Mouse (Mus musculus) myocyte (in vitro differentiated cells): ENCODE results near the gene Plscr1. TPM values are rescaled to one million over a fixed set of nuclear protein-coding genes. Genes with fewer than 3 reads are reported as not detected.

Experiments used
- H3K27me3 ChIP-seq: one replicate; pipeline ENCODE4 v1.6.1; 2011; ENCODE audit not compliant: control insufficient read depth, insufficient read depth, insufficient read length
- H3K36me3 ChIP-seq: one replicate; pipeline ENCODE4 v1.6.1; 2011; ENCODE audit not compliant: control insufficient read depth, insufficient read depth
- H3K4me2 ChIP-seq: one replicate; pipeline ENCODE4 v1.6.1; 2011; ENCODE audit warnings: low read depth, control low read depth
- H3K4me3 ChIP-seq: one replicate; pipeline ENCODE4 v1.5.1; 2011; ENCODE audit warnings: mild to moderate bottlenecking, control low read depth, moderate library complexity
- H3K79me2 ChIP-seq: one replicate; pipeline ENCODE4 v1.6.1; 2011; ENCODE audit not compliant: control insufficient read depth, insufficient read depth
- H3ac ChIP-seq: one replicate; pipeline ENCODE4 v1.6.1; 2011; ENCODE audit not compliant: control insufficient read depth, insufficient read length
- CEBPB ChIP-seq: IDR thresholded peaks from 2 replicates; pipeline ENCODE4 v1.6.1; 2011; ENCODE audit warnings: mild to moderate bottlenecking, moderate library complexity; ENCODE audit not compliant: poor library complexity, insufficient read depth, severe bottlenecking
- E2F4 ChIP-seq: IDR thresholded peaks from one replicate; pipeline ENCODE4 v1.6.1; 2011; ENCODE audit warnings: mild to moderate bottlenecking, control low read depth, moderate library complexity; ENCODE audit not compliant: insufficient read depth
- MAX ChIP-seq: IDR thresholded peaks from one replicate; pipeline ENCODE4 v1.6.1; 2011; ENCODE audit warnings: low read depth, mild to moderate bottlenecking, control low read depth
- MYOD1 ChIP-seq, 3 experiments: IDR thresholded peaks; one replicate each; pipeline ENCODE4 v1.6.1; 2011; ENCODE audit warnings: control low read depth in 2 of 3, low read depth in 2 of 3, mild to moderate bottlenecking in 2 of 3, moderate library complexity in 1 of 3; ENCODE audit not compliant: insufficient read length in 2 of 3, control insufficient read depth in 1 of 3
- MYOG ChIP-seq, 3 experiments: IDR thresholded peaks; one replicate each; pipeline ENCODE4 v1.6.1; 2011; ENCODE audit warnings: control low read depth in 2 of 3, low read depth in 2 of 3, mild to moderate bottlenecking in 2 of 3; ENCODE audit not compliant: insufficient read length in 2 of 3, control insufficient read depth in 1 of 3, insufficient read depth in 1 of 3
- POLR2A ChIP-seq: IDR thresholded peaks from one replicate; pipeline ENCODE4 v1.6.1; 2011; ENCODE audit warnings: low read depth, mild to moderate bottlenecking, control low read depth, moderate library complexity; ENCODE audit not compliant: insufficient read length
- POLR2AphosphoS2 ChIP-seq: IDR thresholded peaks from one replicate; pipeline ENCODE4 v1.6.1; 2011; ENCODE audit warnings: low read depth, control low read depth; ENCODE audit not compliant: insufficient read length
- REST ChIP-seq: IDR thresholded peaks from one replicate; pipeline ENCODE4 v1.6.1; 2011; ENCODE audit warnings: mild to moderate bottlenecking, control low read depth, moderate library complexity; ENCODE audit not compliant: insufficient read depth, insufficient read length
- SRF ChIP-seq: IDR thresholded peaks from one replicate; pipeline ENCODE4 v1.6.1; 2011; ENCODE audit warnings: low read depth; ENCODE audit not compliant: control insufficient read depth, insufficient read length
- TCF12 ChIP-seq: IDR thresholded peaks from one replicate; pipeline ENCODE4 v1.6.1; 2011; ENCODE audit warnings: mild to moderate bottlenecking, control low read depth; ENCODE audit not compliant: poor library complexity, insufficient read depth, severe bottlenecking
- TCF3 ChIP-seq: IDR thresholded peaks from one replicate; pipeline ENCODE4 v1.6.1; 2011; ENCODE audit warnings: low read depth, control low read depth; ENCODE audit not compliant: insufficient read length
- USF1 ChIP-seq: IDR thresholded peaks from one replicate; pipeline ENCODE4 v1.6.1; 2011; ENCODE audit warnings: low read depth, mild to moderate bottlenecking, control low read depth, moderate library complexity
- polyA plus RNA-seq: library from polyadenylated mRNA; unstranded; fragments of >200 nt; fragmentation: generic; extraction: Trizol; gene quantifications from one replicate; pipeline ENCODE4 v1.2.1, GENCODE M21; 2012; ENCODE audit warnings: missing spikeins

The Plscr1 gene
- polyA plus RNA-seq, 1 experiment = 17.7 TPM

- Histone ChIP-seq H3K4me2 (no peak overlapping the region), H3K4me3 (no peak overlapping the region), H3K79me2 (no peaks in the 10 kb centered on the region), H3K36me3 (no peaks in the 10 kb centered on the region), H3ac (no peak overlapping the region), H3K27me3 (no peaks in the 10 kb centered on the region)
- TF ChIP-seq REST (no peak), SRF (no peak), E2F4 (no peak), TCF3 (no peak), MYOD1 (IDR thresholded peaks at IDR 0.05; ENCODE audit: control insufficient read depth in 1 of 3, insufficient read length in 2 of 3, low read depth in 2 of 3) (no peak), MYOG (IDR thresholded peaks at IDR 0.05; ENCODE audit: control insufficient read depth in 1 of 3, insufficient read depth in 1 of 3, insufficient read length in 2 of 3, low read depth in 2 of 3) (no peak), CEBPB (no peak), MAX (no peak), TCF12 (no peak), POLR2A (no peak)
Observed at GRCm38 (mm10) chr9:92221480-92221879, 28.1 kb upstream of the Plscr1 start.

DNA sequence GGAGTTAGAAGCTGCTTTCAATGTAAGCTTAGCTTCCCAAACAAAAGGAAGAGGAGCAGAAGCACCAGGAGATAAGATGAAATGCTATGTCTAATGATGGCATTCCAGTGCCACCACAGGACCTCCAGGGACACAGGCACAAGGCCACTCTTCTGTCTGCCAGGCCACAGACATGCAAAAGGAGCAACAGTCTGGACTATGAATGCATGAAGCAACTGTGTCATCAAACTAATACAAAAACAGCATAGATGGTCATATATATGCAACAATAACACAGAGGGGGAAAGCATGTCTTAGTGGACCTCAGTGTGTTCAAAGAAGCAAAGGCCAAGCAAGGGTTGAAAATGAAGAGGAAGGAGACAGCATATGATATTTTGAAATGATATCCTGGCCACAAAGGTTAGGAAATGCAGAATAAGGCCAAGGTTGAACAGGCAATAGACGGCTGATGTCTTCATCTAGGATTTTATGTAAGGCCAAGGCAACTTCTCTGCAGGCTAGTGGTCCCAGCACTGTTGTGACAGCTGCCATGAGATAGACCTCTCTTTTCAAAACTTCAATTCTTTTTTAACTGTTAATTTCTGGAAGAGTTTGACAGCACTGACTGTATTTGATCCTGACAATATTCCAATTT lies 24.8 kb upstream of the Plscr1 start:
- Histone ChIP-seq H3K36me3 (no peaks in the 10 kb centered on the region), H3ac (no peak overlapping the region), H3K27me3 (no peaks in the 10 kb centered on the region), H3K4me2 (no peak overlapping the region), H3K4me3 (no peak overlapping the region), H3K79me2 (no peaks in the 10 kb centered on the region)
- TF ChIP-seq REST (no peak), E2F4 (no peak), TCF12 (no peak), POLR2AphosphoS2 (no peak)

- H3K36me3 ChIP-seq = no peaks in the 10 kb centered on the region
- no peak overlapping the region for H3K4me3 ChIP-seq
- H3K27me3 ChIP-seq = no peaks in the 10 kb centered on the region
- no peak overlapping the region for H3ac ChIP-seq
- H3K79me2 ChIP-seq = no peaks in the 10 kb centered on the region
- TF ChIP-seq CEBPB (no peak), TCF3 (no peak), TCF12 (no peak), MYOG (IDR thresholded peaks at IDR 0.05; ENCODE audit: control insufficient read depth in 1 of 3, insufficient read depth in 1 of 3, insufficient read length in 2 of 3, low read depth in 2 of 3) (no peak), POLR2A (no peak), USF1 (no peak), POLR2AphosphoS2 (no peak), E2F4 (no peak), SRF (no peak), MYOD1 (IDR thresholded peaks at IDR 0.05; ENCODE audit: control insufficient read depth in 1 of 3, insufficient read length in 2 of 3, low read depth in 2 of 3) (no peak), REST (no peak), MAX (no peak)
- no peak overlapping the region for H3K4me2 ChIP-seq
Observed at GRCm38 (mm10) chr9:92226127-92226655, 23.4 kb upstream of the Plscr1 start.

- Histone ChIP-seq H3ac (no peak overlapping the region), H3K4me3 (no peak overlapping the region), H3K36me3 (no peaks in the 10 kb centered on the region), H3K27me3 (no peaks in the 10 kb centered on the region), H3K79me2 (no peaks in the 10 kb centered on the region), H3K4me2 (no peak overlapping the region)
- TF ChIP-seq MAX = no peak
Observed at GRCm38 (mm10) chr9:92226795-92227194, 22.8 kb upstream of the Plscr1 start.

GRCm38 (mm10) chr9:92228867-92229832 lies 20.4 kb upstream of the Plscr1 start:
- TF ChIP-seq MAX = no peak
- no peak overlapping the region for H3K4me2 ChIP-seq
- H3K4me3 ChIP-seq = no peak overlapping the region
- H3K79me2 ChIP-seq = no peaks in the 10 kb centered on the region
- no peak overlapping the region for H3ac ChIP-seq
- H3K27me3 ChIP-seq = no peaks in the 10 kb centered on the region
- no peaks in the 10 kb centered on the region for H3K36me3 ChIP-seq
